Mouse (Mus musculus): ENCODE results near the gene Gm17018.
"Not testable (repeated sequence)": the region's sequence is repeated elsewhere in the genome, so short reads cannot be mapped to it uniquely, and the experiment has no call there.

Gene Gm17018

DNA sequence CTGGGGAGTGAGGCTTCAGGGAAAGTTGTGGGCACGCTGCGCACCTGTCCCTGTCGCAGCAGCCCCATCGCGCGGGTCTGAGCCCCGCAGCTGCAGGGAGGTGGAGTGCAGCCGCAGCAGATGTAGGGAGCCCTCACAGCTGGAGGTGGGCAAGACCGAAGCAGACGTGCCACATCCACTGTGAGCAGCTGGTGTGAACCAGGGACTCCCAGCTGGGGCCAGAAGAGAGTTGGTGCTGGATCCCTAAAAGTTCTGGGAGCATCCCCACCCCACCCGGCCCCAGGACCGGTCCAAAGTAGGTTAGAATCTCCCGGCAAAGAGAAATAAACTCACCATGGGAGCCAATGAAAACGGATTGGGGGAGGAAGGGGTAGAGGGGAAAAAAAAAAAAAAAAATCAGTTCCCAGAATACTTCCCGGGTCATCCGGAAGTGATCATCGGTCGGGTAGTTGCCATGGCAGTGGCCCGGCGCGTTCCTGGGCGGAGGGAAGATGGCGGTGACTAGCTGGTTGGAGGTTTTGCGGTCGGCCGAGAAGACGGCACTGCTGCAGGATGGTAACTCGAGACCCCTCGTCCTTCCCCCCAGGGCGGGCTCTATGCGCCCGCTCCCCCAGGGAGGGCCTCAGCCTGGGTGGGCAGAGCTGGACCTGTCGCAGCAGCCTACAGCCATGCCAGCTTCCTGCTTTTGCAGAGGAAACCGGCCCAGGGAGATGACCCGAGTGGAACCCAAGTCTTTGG is at the start of gene Gm17018, which contains the start of gene Poll:
Gm17018 (plus strand) TSS at position 463 of the 738 bp plus-strand sequence.
Poll (minus strand) TSS at position 379 of the 738 bp plus-strand sequence.
- peak; percentile 73 to 76 for DNase-seq (ENCODE audit: low spot score in 2 of 2)

DNA sequence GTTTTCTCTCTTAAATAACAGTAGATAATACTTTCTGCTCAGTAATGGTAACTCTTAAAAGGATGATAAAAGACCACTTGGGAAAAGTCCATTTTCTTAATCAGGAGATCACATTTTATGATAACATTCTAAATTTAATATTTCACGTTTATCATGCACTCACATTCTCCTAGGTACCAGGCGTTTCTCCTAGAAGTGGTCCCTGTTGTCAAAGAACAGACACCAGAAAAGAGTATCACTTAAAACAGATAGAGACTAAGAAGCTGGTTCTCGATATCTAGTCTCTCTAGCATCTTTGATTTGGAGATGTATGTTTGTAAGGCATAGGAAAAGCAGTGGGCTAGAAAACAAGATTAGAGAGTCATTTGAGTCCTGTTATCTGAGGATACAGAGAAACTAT is 49.7 kb upstream of the Gm17018 start:
- DNase-seq (ENCODE audit: low spot score in 2 of 2), result no peak

DNA sequence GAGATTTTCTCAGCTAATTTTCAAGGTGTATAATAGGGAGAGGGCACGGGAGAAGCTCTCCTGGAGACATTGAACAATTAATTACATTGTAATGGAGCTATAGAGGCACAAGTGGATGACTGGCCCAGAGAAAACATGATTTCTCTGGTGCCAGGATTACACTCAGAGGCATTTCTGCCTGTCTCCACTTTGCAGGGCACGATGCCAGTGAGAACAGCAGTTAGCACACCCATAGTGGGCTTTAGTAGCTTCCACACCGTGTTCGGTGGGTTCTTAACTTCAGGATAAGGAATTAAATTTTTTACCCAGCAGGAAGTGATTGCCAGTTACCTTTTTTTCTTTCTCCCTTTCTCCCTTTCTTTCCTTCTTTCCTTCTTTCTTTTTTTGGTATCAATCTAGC is 49.0 kb upstream of the Gm17018 start:
- no peak for DNase-seq (ENCODE audit: low spot score in 2 of 2)

DNA sequence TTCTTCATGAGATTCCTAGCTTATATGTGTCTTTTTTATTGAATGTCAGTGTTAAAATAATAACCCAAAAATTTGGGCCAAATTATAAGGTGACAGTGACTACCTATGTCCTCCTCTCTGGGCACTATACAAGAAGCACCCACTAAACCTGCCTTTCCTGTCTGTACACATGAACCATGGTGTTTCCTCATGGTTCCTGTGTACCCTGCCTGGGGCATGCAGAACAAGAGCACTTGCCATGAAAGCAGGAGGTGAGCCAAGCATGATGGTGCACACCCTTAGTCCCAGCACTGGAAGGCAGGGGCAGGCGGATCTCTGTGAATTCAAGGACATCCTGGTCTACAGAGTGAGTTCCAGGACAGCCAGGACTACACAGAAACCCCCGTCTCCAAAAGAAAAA is 45.1 kb upstream of the Gm17018 start:
- no peak for DNase-seq (ENCODE audit: low spot score in 2 of 2)

DNA sequence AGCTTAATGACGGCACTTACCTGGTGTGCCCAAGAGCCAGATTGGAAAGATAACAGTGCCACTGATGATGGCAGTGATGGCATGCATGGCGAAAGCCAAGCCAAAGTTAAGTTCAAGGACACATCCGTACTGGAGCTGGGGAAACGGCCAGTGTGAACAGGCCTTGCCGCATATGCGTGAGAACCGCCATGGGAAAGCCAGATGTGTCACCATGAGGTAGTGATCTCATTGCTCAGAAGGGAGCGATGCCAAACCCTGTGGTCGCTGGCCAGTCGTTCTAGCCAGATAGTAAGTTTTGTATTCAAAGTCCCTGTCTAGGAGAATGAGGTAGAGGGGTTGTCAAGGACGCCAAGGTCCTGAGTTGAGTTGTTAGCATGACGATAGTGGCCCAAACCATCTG is 44.2 kb upstream of the Gm17018 start:
- DNase-seq (ENCODE audit: low spot score in 2 of 2), result no peak

DNA sequence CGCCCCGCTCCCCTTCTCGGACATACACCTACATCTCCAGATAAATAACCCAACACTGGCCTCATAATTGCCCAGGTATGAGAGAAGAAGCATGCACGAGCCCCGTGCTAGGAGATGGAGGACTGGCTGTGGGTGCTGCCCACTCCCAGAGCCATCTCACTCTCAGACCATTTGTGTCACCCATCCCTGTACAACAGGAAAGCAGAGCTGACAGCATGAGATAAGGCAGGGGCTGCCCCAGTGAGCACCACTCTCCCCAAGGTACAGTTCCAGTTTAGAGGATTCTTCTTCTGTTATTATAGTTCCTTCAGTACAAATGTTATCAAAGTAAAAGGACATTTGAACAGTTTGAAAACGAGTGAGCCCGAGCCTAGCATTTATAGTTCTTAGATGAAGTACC is 33.0 kb upstream of the Gm17018 start:
- no peak for DNase-seq (ENCODE audit: low spot score in 2 of 2)

DNA sequence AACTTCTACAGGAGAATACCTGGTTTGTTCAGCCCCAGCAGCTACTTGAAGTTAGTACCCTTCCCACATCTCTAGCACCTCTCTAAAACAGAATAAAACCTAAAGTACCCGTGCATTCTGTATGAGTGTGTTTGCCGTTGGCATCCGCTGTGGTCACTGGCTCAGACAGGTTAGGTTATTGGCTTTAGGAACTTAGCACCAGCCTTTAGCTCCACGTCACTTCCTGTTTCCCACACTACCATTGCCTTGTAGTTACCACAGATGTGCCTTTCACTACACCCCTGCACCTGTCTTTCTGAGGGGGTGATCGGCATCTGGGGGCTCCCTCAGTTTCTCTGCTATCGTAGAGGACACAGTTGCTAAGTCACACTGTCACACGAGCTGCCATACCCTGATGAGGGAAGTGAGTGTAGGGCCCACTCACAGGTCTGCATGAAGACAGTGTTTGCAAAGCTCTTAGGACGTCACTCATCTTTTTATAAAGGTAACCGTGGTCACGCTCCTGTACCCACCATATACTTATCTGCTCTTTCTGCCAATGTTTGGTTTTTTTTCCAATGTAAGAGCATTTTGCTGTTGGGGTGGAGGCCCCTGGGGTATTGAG is 32.4 kb upstream of the Gm17018 start:
- peak; percentile 30 to 43 for DNase-seq (ENCODE audit: low spot score in 2 of 2)

DNA sequence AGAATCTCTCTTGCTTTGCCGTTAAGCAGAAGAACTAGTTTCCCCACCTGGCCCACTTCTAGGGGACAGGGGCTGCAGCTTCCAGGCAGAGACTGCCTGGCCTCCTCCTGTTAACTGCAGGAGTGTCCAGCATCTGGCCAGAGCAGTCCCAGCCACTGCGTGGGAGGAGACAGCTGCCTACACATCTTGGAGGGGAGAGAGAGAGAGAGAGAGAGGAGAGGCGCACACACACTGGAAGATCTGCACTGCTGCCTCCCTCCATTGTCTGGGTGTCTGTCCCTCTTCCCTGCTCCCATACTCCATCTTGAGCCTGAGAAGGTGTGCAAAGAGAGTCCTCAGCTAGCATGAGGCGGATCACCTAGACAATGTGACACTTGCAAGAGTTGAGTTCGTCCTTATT is 31.1 kb upstream of the Gm17018 start:
- no peak for DNase-seq (ENCODE audit: low spot score in 2 of 2)

DNA sequence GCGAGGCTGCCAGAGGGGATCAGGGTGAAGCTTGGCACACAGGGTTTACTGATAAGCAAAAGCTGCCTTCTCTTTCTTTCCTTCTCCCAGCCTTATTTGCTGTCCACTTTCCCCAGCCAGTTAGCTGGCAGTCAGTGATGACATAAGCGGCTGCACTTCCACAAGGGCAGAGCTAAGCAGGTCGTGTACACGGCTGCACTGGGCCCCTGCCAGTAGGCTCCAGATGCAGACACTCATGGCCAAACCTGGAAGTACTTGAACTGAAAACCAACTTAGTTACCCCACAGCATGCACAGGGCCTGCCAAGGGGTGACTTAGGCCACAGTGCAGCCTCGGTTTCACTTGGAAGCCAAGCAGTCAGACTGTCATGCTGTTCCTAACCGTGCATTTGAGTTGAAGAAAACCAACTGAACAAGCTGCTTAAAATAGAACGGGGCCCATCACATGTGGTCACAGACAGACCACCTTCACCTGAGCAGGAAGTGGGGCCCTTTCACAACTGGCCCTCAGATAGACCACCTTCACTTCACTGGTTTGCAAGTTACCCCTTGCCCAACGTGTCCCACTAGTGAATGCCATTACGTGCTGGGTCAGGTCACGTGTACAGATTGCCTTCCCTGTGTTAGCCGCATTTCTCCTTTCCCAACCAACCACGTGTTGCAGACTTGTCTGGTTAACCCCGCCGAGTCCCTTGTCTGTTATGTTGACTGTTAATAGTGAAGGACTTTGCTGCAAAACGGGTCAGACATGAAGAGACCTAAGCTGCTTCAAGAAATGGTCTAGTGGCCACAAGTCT is 30.0 kb upstream of the Gm17018 start:
- no peak for DNase-seq (ENCODE audit: low spot score in 2 of 2)

DNA sequence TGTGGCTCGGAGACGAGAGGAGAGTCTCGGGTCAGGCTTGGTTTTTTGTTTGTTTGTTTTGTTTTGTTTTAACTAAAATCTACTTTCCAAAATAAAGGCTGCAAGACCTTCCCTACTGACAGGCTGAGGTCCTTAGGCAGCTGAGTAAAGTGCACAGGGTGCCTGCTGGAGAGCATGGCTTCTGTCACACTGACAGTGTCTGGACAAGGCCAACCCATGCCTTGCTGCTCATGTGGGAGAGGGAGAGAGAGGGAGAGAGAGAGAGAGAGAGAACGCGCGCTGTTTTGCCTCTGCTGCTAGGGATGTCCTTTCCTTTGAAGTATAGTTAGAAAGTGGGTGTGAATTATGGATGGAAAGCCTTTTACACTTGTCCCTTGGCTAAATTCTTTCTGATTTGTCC is 28.9 kb upstream of the Gm17018 start:
- DNase-seq (ENCODE audit: low spot score in 2 of 2), result no peak

DNA sequence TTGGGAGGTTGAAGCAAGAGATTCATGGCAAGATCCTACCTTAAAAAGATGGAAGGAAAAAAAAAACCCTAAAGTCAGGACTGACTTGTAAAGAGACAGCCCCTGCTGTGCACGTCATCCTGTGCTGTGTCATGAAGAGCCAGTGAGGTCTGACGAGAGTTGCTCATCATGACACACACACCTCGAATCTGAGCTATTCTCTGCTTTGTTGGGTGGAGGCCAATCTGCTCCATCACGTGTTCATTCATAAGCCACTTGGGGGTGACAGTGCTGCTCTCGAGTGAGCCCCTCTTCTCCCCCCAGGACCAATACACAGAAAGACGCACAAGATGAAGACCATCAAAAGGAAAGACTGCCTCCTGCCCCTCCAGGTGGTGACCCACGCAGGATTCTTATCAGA is 26.8 kb upstream of the Gm17018 start:
- no peak for DNase-seq (ENCODE audit: low spot score in 2 of 2)

DNA sequence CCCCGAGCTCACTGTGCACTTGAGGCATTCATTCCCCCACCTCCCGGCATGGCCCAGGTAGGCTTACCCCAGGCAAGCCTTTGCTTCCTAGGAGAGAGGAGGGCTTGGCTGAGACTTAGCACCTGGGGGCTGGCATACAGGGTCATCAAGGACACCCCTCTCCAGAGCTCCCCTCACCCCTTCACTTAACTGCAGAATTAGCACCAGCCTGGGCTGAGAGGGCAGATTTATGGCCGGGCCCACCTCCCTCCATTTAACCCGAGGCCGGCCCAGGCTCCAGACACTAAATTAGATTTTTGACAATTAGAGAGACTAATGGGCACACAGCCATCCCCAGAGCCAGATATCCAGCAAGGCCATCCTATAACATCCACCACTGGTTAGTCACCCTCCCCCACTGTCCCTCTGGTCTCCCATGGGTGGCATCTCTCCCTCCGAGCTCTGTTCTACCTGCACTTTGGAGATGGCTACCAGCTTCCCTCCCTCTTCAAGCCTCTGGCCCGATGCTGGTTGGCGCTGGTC is 25.1 kb upstream of the Gm17018 start:
- no peak for DNase-seq (ENCODE audit: low spot score in 2 of 2)

DNA sequence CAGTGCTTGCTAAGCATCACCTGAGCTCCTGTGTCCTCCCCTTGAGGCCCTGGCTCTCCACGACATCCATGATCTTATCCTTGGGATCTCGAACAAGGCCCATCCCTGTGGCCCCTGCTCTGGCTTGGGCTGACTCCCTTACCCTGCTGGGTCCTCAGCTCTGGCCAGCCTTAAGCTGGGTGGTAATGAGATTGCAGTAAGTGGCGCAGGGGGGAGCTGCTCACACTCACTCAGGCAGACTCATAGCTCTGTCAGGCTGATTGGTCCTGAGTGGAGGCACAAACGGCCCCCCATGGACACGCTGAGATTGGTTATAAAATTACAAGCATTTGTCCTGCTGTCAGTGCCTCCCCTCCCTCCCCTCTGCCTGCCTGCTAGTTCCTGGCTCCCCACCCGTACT is 24.5 kb upstream of the Gm17018 start:
- DNase-seq (ENCODE audit: low spot score in 2 of 2), result no peak

DNA sequence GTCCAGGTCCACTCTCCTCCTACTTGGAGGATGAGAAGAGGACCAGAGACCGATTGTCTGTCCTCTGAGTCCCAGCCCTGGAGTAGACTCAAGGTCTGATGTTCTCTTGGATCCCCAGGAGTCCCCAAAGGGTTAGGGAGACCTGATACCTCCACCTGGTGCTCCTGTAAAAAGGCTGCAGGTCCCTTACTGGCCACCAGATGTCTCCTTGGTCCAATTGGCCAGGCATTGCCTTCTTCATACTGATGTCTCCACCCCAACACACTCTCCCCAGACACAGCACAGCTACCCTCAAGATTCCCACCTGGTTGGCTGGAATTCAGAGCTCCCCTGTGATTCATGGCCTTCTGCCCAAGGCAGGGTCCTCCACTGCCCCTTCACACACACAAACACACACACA is 22.9 kb upstream of the Gm17018 start:
- DNase-seq (ENCODE audit: low spot score in 2 of 2), result peak in 1 of 2 experiments; percentile 48

DNA sequence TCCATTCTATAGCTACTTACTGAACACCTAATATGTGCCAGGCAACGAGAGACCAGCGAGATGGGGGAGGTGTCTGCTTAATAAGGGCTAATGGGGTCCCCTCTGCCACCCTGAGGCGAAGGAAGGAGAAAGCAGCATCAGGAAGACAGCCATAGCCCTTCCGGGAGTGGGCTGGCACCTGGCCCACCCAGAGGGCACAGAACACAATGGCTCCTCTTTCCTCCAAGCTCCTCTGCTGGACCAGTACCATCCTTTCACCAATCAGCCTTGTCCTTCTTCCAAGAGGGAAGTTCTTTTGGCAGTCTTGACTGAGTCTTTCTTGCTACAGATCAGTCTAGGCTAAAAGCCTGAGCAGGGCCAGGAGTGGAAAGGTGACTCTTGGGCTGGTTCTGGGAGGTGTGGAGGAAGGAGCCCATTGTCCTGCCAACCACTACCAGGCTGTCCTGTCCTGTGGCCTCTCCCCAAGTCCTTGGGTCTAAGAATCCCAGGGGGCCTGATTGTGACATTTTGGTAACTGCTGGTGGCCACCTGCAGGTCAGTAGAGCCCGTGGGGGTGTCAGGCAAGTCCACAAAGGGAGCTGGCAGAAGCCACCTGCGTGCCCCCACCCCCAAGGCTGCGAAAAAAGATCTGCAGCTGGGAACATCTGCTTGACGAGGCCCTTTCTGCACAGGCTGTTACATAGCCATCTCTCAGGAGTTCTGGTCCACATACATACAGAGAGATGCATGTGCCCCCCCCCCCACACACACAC is 19.6 kb upstream of the Gm17018 start:
- no peak for DNase-seq (ENCODE audit: low spot score in 2 of 2)

DNA sequence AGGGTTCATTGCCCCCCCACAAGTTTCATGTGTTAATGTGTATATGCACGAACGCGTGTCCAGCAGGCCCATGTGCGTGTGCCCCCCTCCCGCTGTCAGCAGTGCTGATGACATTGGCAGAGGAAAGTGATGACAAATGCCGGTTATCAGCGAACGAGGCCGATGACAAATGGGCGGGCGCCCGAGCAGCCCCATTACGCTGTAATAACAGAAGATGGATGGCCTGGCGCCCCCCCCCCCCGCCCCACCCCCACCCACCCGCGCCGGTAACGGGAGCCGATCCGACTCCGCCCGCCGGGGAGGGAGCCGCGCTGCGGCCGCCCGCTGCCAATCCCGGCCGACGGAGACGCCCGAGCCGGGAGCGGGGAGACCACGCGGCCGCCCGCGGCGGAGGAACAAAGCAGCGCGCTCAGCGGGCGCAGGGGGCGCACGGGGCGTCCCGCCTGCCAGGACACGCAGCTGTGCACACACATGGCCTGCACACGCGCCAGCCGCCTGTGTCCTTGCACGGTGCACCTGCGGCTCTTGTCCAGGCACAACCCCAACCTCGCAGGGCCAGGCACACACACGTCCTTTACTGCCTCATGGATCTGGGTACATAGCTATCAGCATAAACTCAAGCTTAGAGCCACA is 18.9 kb upstream of the Gm17018 start:
- DNase-seq (ENCODE audit: low spot score in 2 of 2), result peak in 1 of 2 experiments; percentile 29

DNA sequence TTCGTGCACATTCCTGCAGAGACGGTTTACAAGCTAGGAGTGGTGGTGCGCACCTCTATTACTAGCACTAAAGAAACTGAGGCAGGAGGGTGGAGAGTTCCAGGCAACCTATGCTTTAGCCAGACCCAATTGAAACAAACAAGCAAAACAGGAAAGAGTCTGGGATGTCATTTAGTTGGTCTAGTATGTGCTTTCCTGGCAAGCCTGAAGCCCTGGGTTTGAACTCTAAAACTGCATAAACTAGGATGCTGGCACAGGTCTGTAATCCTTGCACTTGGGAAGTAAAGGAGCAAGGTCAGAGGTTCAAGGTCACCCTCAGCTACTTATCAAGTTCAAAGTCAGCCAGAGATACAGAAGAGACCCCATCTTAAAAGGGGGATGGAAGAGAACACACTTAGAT is 18.4 kb upstream of the Gm17018 start:
- DNase-seq (ENCODE audit: low spot score in 2 of 2), result no peak

DNA sequence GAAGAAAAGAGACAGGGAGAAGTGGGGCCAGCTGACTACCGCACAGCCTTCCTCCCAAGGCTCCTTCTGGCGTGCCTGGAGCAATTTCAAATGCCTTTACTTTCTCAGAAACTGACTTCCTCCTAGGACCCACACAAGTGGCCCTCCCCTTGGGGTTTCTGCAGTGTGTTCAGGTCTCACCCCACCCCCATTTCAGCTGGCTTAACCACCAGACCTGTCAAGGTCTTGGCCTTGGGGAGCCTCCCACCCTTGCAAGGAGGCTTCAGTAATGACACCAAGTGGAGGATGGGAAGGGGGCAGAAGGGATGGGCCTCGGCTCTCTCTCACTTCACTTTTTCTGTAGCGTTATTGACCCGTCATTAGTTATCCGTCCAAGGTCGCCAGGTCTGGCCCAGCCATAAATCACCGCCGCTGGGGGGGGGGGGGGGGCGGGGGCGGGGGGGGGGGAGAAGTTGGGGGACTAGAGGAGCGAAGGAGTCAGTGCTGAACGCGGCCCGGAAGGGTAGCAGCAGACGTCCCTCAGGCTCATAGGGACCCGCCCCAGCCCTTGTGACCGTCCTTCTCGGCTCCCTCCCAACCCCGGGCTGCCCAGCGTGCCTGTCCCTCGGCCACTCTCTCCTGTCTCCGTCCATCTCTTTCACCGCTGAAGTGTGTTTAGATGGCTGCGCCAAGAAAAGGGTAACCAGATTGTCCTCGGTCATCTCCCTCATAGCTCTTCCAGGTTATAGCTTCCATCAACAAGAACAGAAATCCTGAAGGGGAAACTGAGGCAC is 16.1 kb upstream of the Gm17018 start:
- peak in 1 of 2 experiments; percentile 20 for DNase-seq (ENCODE audit: low spot score in 2 of 2)

DNA sequence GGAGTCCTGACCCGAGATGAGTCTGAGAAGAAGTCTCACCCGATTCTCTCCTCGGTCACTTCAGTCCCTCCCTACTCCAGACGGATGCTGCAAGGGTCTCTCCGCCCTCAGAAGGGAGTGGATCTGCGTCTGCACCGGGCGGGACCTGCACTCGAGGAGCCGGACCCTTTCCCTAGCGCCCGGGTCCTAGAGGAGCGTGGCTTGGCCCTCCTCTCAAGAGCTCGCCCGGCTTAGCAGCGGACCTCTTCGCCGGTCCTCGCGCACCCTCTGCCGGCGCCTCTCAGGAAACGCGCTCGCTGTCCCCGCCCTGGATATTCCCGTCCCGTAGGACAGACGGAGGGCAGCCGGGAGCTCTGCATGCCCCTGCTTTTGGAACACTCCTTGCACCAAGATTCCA is 15.5 kb upstream of the Gm17018 start:
- peak; percentile 52 to 71 for DNase-seq (ENCODE audit: low spot score in 2 of 2)

DNA sequence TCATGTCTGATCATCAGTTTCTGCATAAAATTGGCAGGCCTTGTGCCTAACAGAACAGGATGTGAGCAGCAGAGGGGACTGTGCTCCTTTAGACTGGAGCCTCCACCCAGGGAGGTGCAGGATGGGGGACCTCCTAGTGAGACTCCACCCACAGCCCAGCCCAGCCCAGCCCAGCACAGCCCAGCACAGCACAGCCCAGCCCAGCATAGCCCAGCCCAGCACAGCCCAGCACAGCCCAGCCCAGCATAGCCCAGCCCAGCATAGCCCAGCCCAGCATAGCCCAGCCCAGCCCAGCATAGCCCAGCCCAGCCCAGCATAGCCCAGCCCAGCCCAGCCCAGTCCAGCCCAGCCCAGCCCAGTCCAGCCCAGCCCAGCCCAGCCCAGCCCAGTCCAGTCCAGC is 12.2 kb upstream of the Gm17018 start:
- not testable (repeated sequence) for DNase-seq (ENCODE audit: low spot score in 2 of 2)
